Mouse (Mus musculus) embryonic facial prominence, embryonic 15.5 days (tissue): ENCODE data around the gene AL607142.1. TPM values are rescaled to one million over a fixed set of nuclear protein-coding genes. Genes with fewer than 3 reads are reported as not detected.
A peak's percentile ranks its signal among the peaks of the same experiment; 100 is the strongest.

Source experiments
- ATAC-seq: fragments of 200-750 bp; cut with Nextera tagmentation; 2 replicates; pipeline ENCODE4 v1.8.0; 2017; ENCODE audit warnings: low read depth, moderate TSS enrichment; ENCODE audit not compliant: insufficient number of reproducible peaks, low FRiP score, low TSS enrichment
- H3K27ac ChIP-seq: fragments of 300-500 bp; sonication (generic); replicated peaks from 2 replicates; pipeline ENCODE4 v1.5.1; 2015; ENCODE audit warnings: mild to moderate bottlenecking, inconsistent platforms
- H3K27me3 ChIP-seq: fragments of 300-500 bp; sonication (generic); 2 replicates; pipeline ENCODE4 v1.6.1; 2015; ENCODE audit warnings: inconsistent platforms
- H3K36me3 ChIP-seq: fragments of 300-500 bp; sonication (generic); 2 replicates; pipeline ENCODE4 v1.6.1; 2015; ENCODE audit warnings: mild to moderate bottlenecking, inconsistent platforms
- H3K4me1 ChIP-seq: fragments of 300-500 bp; sonication (generic); 2 replicates; pipeline ENCODE4 v1.6.1; 2015; ENCODE audit warnings: inconsistent platforms
- H3K4me2 ChIP-seq: fragments of 300-500 bp; sonication (generic); replicated peaks from 2 replicates; pipeline ENCODE4 v1.6.1; 2015; ENCODE audit warnings: mild to moderate bottlenecking, inconsistent platforms
- H3K4me3 ChIP-seq: fragments of 300-500 bp; sonication (generic); replicated peaks from 2 replicates; pipeline ENCODE4 v1.5.1; 2015; ENCODE audit warnings: mild to moderate bottlenecking, inconsistent platforms
- H3K9ac ChIP-seq: fragments of 300-500 bp; sonication (generic); 2 replicates; pipeline ENCODE4 v1.6.1; 2015; ENCODE audit warnings: inconsistent platforms
- H3K9me3 ChIP-seq: fragments of 300-500 bp; sonication (generic); replicated peaks from 2 replicates; pipeline ENCODE4 v1.6.1; 2016; ENCODE audit warnings: inconsistent platforms
- WGBS: fragments of 180-500 bp; shearing (Covaris S2); methylation state at CpG from one replicate; pipeline ENCODE4 v1.1.7; 2015; 5-methylcytosine and 5-hydroxymethylcytosine counted together
- polyA plus RNA-seq: library from polyadenylated mRNA; unstranded; fragments of >200 nt; fragmentation: Nextera tagmentation; extraction: Ambion mirVana; gene quantifications from 2 replicates; pipeline ENCODE4 v1.2.1, GENCODE M21; 2015

The AL607142.1 gene
- not detected in 2 replicates for polyA plus RNA-seq

- Histone ChIP-seq H3K4me3 (no peak within 1 kb of the TSS), H3K9me3 (no peaks in the 10 kb centered on the region), H3K9ac (no peak within 1 kb of the TSS), H3K4me2 (no peak within 1 kb of the TSS), H3K36me3 (no peaks in the 10 kb centered on the region), H3K4me1 (no peaks in the 10 kb centered on the region), H3K27ac (no peak within 1 kb of the TSS), H3K27me3 (no peaks in the 10 kb centered on the region)
- 92% methylated on average over 10 of the region's 10 CpGs for WGBS
- no peak for ATAC-seq
Measured at GRCm38 (mm10) chr4:120064696-120065095, at the start of gene AL607142.1. Gene AL607142.1 (plus strand): TSS chr4:120064996.

- ATAC-seq, result no peak
Measured at GRCm38 (mm10) chr4:120018426-120018825, 46.4 kb upstream of the AL607142.1 start.

GRCm38 (mm10) chr4:120022392-120022791 is 42.4 kb upstream of the AL607142.1 start:
- no peak for ATAC-seq
- 45% methylated on average over 3 of the region's 3 CpGs for WGBS
- Histone ChIP-seq H3K27ac (no peak overlapping the region), H3K9me3 (no peaks in the 10 kb centered on the region), H3K4me1 (peaks cover 21% of the 10 kb centered on the region), H3K4me3 (no peak overlapping the region), H3K36me3 (no peaks in the 10 kb centered on the region), H3K4me2 (no peak overlapping the region), H3K27me3 (peaks cover 3% of the 10 kb centered on the region; the same call in 1 of the 2 replicates), H3K9ac (no peak overlapping the region)

More at GRCm38 (mm10) chr4:120018426-120018825, 46.4 kb upstream of the AL607142.1 start:
- no peaks in the 10 kb centered on the region for H3K27me3 ChIP-seq
- peaks cover 10% of the 10 kb centered on the region for H3K4me1 ChIP-seq
- no peak overlapping the region for H3K4me2 ChIP-seq
- no peaks in the 10 kb centered on the region for H3K36me3 ChIP-seq
- no peaks in the 10 kb centered on the region for H3K9me3 ChIP-seq
- WGBS, result 74% methylated on average over 5 of the region's 5 CpGs
- H3K9ac ChIP-seq, result no peak overlapping the region
- H3K27ac ChIP-seq, result no peak overlapping the region
- no peak overlapping the region for H3K4me3 ChIP-seq

- no peak overlapping the region for H3K9ac ChIP-seq
- H3K36me3 ChIP-seq, result no peaks in the 10 kb centered on the region
- no peak for ATAC-seq
- H3K4me2 ChIP-seq, result no peak overlapping the region
- H3K27ac ChIP-seq, result no peak overlapping the region
- no peaks in the 10 kb centered on the region for H3K9me3 ChIP-seq
- WGBS, result 85% methylated on average over 4 of the region's 4 CpGs
- H3K4me3 ChIP-seq, result no peak overlapping the region
- H3K4me1 ChIP-seq, result peaks cover 21% of the 10 kb centered on the region
- H3K27me3 ChIP-seq, result peaks cover 3% of the 10 kb centered on the region; the same call in 1 of the 2 replicates
Measured at GRCm38 (mm10) chr4:120023221-120023840, 41.5 kb upstream of the AL607142.1 start.

GRCm38 (mm10) chr4:120024071-120024470 is 40.7 kb upstream of the AL607142.1 start:
- Histone ChIP-seq H3K4me3 (no peak overlapping the region), H3K9ac (no peak overlapping the region), H3K4me1 (peaks cover 21% of the 10 kb centered on the region), H3K27me3 (peaks cover 3% of the 10 kb centered on the region; the same call in 1 of the 2 replicates), H3K27ac (no peak overlapping the region), H3K9me3 (no peaks in the 10 kb centered on the region), H3K36me3 (no peaks in the 10 kb centered on the region), H3K4me2 (no peak overlapping the region)
- WGBS, result 43% methylated on average over 10 of the region's 10 CpGs
- peak; percentile 71 for ATAC-seq

GRCm38 (mm10) chr4:120027671-120028070 is 37.1 kb upstream of the AL607142.1 start:
- no peak overlapping the region for H3K4me3 ChIP-seq
- no peak overlapping the region for H3K9ac ChIP-seq
- no peaks in the 10 kb centered on the region for H3K9me3 ChIP-seq
- no peak overlapping the region for H3K4me2 ChIP-seq
- H3K4me1 ChIP-seq, result peaks cover 21% of the 10 kb centered on the region
- H3K36me3 ChIP-seq, result no peaks in the 10 kb centered on the region
- 96% methylated on average over 1 of the region's 1 CpGs for WGBS
- no peak for ATAC-seq
- no peak overlapping the region for H3K27ac ChIP-seq
- H3K27me3 ChIP-seq, result peaks cover 20% of the 10 kb centered on the region

GRCm38 (mm10) chr4:120029937-120030336 is 34.9 kb upstream of the AL607142.1 start:
- no peaks in the 10 kb centered on the region for H3K36me3 ChIP-seq
- H3K4me1 ChIP-seq, result peaks cover 17% of the 10 kb centered on the region
- no peak overlapping the region for H3K4me3 ChIP-seq
- no peak overlapping the region for H3K9ac ChIP-seq
- H3K9me3 ChIP-seq, result no peaks in the 10 kb centered on the region
- peaks cover 41% of the 10 kb centered on the region for H3K27me3 ChIP-seq
- ATAC-seq, result no peak
- no peak overlapping the region for H3K4me2 ChIP-seq
- H3K27ac ChIP-seq, result no peak overlapping the region
- 65% methylated on average over 1 of the region's 1 CpGs for WGBS

- no peak overlapping the region for H3K27ac ChIP-seq
- peaks cover 57% of the 10 kb centered on the region for H3K27me3 ChIP-seq
- peaks cover 21% of the 10 kb centered on the region for H3K4me1 ChIP-seq
- H3K4me2 ChIP-seq, result peak overlapping the region; percentile 96
- H3K9me3 ChIP-seq, result no peaks in the 10 kb centered on the region
- WGBS, result under 1% methylated on average over 68 of the region's 70 CpGs
- peak; percentile 87 for ATAC-seq
- H3K4me3 ChIP-seq, result peak overlapping the region; percentile 61
- no peaks in the 10 kb centered on the region for H3K36me3 ChIP-seq
- peak overlapping the region; percentile 42 for H3K9ac ChIP-seq
Measured at GRCm38 (mm10) chr4:120032320-120032983, 32.3 kb upstream of the AL607142.1 start.

- ATAC-seq, result no peak
- Histone ChIP-seq H3K27ac (no peak overlapping the region), H3K27me3 (peaks cover 57% of the 10 kb centered on the region), H3K4me2 (peak overlapping the region; percentile 96), H3K4me3 (peak overlapping the region; percentile 61), H3K9ac (peak overlapping the region; percentile 42), H3K36me3 (no peaks in the 10 kb centered on the region), H3K4me1 (peaks cover 21% of the 10 kb centered on the region), H3K9me3 (no peaks in the 10 kb centered on the region)
- under 1% methylated on average over 38 of the region's 38 CpGs for WGBS
Measured at GRCm38 (mm10) chr4:120032984-120033355, 31.8 kb upstream of the AL607142.1 start.

GRCm38 (mm10) chr4:120036294-120036693 is 28.5 kb upstream of the AL607142.1 start:
- Histone ChIP-seq H3K36me3 (no peaks in the 10 kb centered on the region), H3K4me3 (no peak overlapping the region), H3K27me3 (peaks cover 47% of the 10 kb centered on the region), H3K9me3 (no peaks in the 10 kb centered on the region), H3K4me1 (peaks cover 21% of the 10 kb centered on the region), H3K4me2 (no peak overlapping the region), H3K27ac (no peak overlapping the region), H3K9ac (no peak overlapping the region)
- WGBS, result 87% methylated on average over 4 of the region's 4 CpGs
- no peak for ATAC-seq

- H3K4me1 ChIP-seq, result peaks cover 21% of the 10 kb centered on the region
- H3K27me3 ChIP-seq, result peaks cover 46% of the 10 kb centered on the region
- no peaks in the 10 kb centered on the region for H3K36me3 ChIP-seq
- H3K4me2 ChIP-seq, result no peak overlapping the region
- H3K27ac ChIP-seq, result no peak overlapping the region
- 43% methylated on average over 7 of the region's 7 CpGs for WGBS
- no peak overlapping the region for H3K9ac ChIP-seq
- no peak overlapping the region for H3K4me3 ChIP-seq
- no peaks in the 10 kb centered on the region for H3K9me3 ChIP-seq
- no peak for ATAC-seq
Measured at GRCm38 (mm10) chr4:120037007-120037406, 27.8 kb upstream of the AL607142.1 start.
